Mouse (Mus musculus) G1E (cell line): ENCODE measurements around the gene Slc16a8.

Experiments
- CTCF ChIP-seq: IDR thresholded peaks from 2 replicates; pipeline ENCODE4 v1.5.1; 2012; ENCODE audit warnings: low read depth, low read length, inconsistent platforms, mixed read lengths
- GATA1 ChIP-seq: IDR thresholded peaks from 2 replicates; pipeline ENCODE4 v1.6.1; 2012; ENCODE audit warnings: borderline replicate concordance, low read length, inconsistent platforms, mixed read lengths
- TAL1 ChIP-seq: conservative IDR thresholded peaks from 2 replicates; pipeline ENCODE4 v1.6.1; 2012; ENCODE audit warnings: low read depth, low read length, inconsistent platforms, mixed read lengths

DNA sequence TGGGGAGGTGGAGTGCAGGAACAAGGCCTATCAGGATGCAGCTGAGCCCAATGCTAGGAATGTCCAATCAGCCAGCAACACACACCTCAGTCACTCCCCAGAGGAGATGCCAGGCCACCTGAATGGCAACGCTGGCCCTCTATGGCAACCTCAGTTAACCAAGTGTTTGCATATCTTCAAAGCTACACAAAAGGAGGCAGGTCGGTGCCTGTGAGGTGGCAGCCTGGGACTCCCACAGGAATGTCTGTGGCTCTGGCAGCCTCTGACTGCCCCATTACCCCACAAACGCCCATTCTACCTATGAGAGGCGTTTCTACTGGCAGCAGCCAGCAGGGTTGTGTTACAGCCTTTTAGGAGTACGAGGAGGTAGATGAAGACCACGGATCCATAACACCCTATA is 44.0 kb upstream of the Slc16a8 start:
- TF ChIP-seq CTCF (no peak), GATA1 (no peak), TAL1 (no peak)
